Mouse (Mus musculus): ENCODE results near the gene Ripor2. TPM values are rescaled to one million over a fixed set of nuclear protein-coding genes. Genes with fewer than 3 reads are reported as not detected.

Gene Ripor2
- polyA plus RNA-seq, 1 experiment: 1.5 TPM

- H3K36me3 ChIP-seq (ENCODE audit: control insufficient read depth, insufficient read depth, low read length, poor library complexity, severe bottlenecking): no peaks in the 10 kb centered on the region
- TF ChIP-seq EP300 (IDR thresholded peaks at IDR 0.05; ENCODE audit: insufficient read depth, low read depth, low read length): no peak
- no peak for TF ChIP-seq CTCF (IDR thresholded peaks at IDR 0.05; ENCODE audit: low read depth, low read length)
- no peak for TF ChIP-seq POLR2A (IDR thresholded peaks at IDR 0.05; ENCODE audit: insufficient read depth, low read length)
- H3K27me3 ChIP-seq (ENCODE audit: control insufficient read depth, insufficient read depth, low read length, poor library complexity, severe bottlenecking): peaks cover 9% of the 10 kb centered on the region
- no peaks in the 10 kb centered on the region for H3K4me1 ChIP-seq (ENCODE audit: control insufficient read depth, insufficient read depth, low read length)
- no peak overlapping the region for H3K27ac ChIP-seq (ENCODE audit: insufficient read depth, low read length)
- H3K4me3 ChIP-seq (ENCODE audit: low read depth, low read length): no peak overlapping the region
- no peaks in the 10 kb centered on the region for H3K9me3 ChIP-seq (replicated peaks; ENCODE audit: control insufficient read depth, insufficient read depth, low read length, poor library complexity, severe bottlenecking)
- H3K9ac ChIP-seq (ENCODE audit: low read depth, poor library complexity, severe bottlenecking): no peak overlapping the region
These were observed 52.5 kb downstream of the Ripor2 start for GRCm38 (mm10) chr13:24634346-24635120.

- Histone ChIP-seq H3K27ac (ENCODE audit: insufficient read depth, low read length) (no peak overlapping the region), H3K4me3 (ENCODE audit: low read depth, low read length) (peak overlapping the region; percentile 62), H3K27me3 (ENCODE audit: control insufficient read depth, insufficient read depth, low read length, poor library complexity, severe bottlenecking) (peaks cover 9% of the 10 kb centered on the region), H3K4me1 (ENCODE audit: control insufficient read depth, insufficient read depth, low read length) (no peaks in the 10 kb centered on the region), H3K36me3 (ENCODE audit: control insufficient read depth, insufficient read depth, low read length, poor library complexity, severe bottlenecking) (no peaks in the 10 kb centered on the region), H3K9ac (ENCODE audit: low read depth, poor library complexity, severe bottlenecking) (peak overlapping the region; percentile 48), H3K9me3 (replicated peaks; ENCODE audit: control insufficient read depth, insufficient read depth, low read length, poor library complexity, severe bottlenecking) (no peaks in the 10 kb centered on the region)
- no peak for TF ChIP-seq POLR2A (IDR thresholded peaks at IDR 0.05; ENCODE audit: insufficient read depth, low read length)
- no peak for TF ChIP-seq CTCF (IDR thresholded peaks at IDR 0.05; ENCODE audit: low read depth, low read length)
These were observed 56.6 kb downstream of the Ripor2 start for GRCm38 (mm10) chr13:24638371-24639214.

- Histone ChIP-seq H3K27me3 (ENCODE audit: control insufficient read depth, insufficient read depth, low read length, poor library complexity, severe bottlenecking) (peaks cover 9% of the 10 kb centered on the region), H3K9ac (ENCODE audit: low read depth, poor library complexity, severe bottlenecking) (0 out of 2 replicates have a peak overlapping the region, but pooled peaks have one; percentile 48), H3K9me3 (replicated peaks; ENCODE audit: control insufficient read depth, insufficient read depth, low read length, poor library complexity, severe bottlenecking) (no peaks in the 10 kb centered on the region), H3K27ac (ENCODE audit: insufficient read depth, low read length) (no peak overlapping the region), H3K36me3 (ENCODE audit: control insufficient read depth, insufficient read depth, low read length, poor library complexity, severe bottlenecking) (no peaks in the 10 kb centered on the region), H3K4me3 (ENCODE audit: low read depth, low read length) (peak overlapping the region; percentile 62), H3K4me1 (ENCODE audit: control insufficient read depth, insufficient read depth, low read length) (no peaks in the 10 kb centered on the region)
- TF ChIP-seq EP300 (IDR thresholded peaks at IDR 0.05; ENCODE audit: insufficient read depth, low read depth, low read length) (no peak), CTCF (IDR thresholded peaks at IDR 0.05; ENCODE audit: low read depth, low read length) (no peak), POLR2A (IDR thresholded peaks at IDR 0.05; ENCODE audit: insufficient read depth, low read length) (no peak)
These were observed 57.5 kb downstream of the Ripor2 start for GRCm38 (mm10) chr13:24639215-24640165.

GRCm38 (mm10) chr13:24640166-24640560, 58.2 kb downstream of the Ripor2 start:
- H3K4me3 ChIP-seq (ENCODE audit: low read depth, low read length): no peak overlapping the region
- H3K9me3 ChIP-seq (replicated peaks; ENCODE audit: control insufficient read depth, insufficient read depth, low read length, poor library complexity, severe bottlenecking): no peaks in the 10 kb centered on the region
- no peaks in the 10 kb centered on the region for H3K4me1 ChIP-seq (ENCODE audit: control insufficient read depth, insufficient read depth, low read length)
- TF ChIP-seq EP300 (IDR thresholded peaks at IDR 0.05; ENCODE audit: insufficient read depth, low read depth, low read length): no peak
- TF ChIP-seq POLR2A (IDR thresholded peaks at IDR 0.05; ENCODE audit: insufficient read depth, low read length): no peak
- TF ChIP-seq CTCF (IDR thresholded peaks at IDR 0.05; ENCODE audit: low read depth, low read length): no peak
- H3K27ac ChIP-seq (ENCODE audit: insufficient read depth, low read length): no peak overlapping the region
- H3K9ac ChIP-seq (ENCODE audit: low read depth, poor library complexity, severe bottlenecking): no peak overlapping the region
- peaks cover 9% of the 10 kb centered on the region for H3K27me3 ChIP-seq (ENCODE audit: control insufficient read depth, insufficient read depth, low read length, poor library complexity, severe bottlenecking)
- H3K36me3 ChIP-seq (ENCODE audit: control insufficient read depth, insufficient read depth, low read length, poor library complexity, severe bottlenecking): no peaks in the 10 kb centered on the region

- no peaks in the 10 kb centered on the region for H3K36me3 ChIP-seq (ENCODE audit: control insufficient read depth, insufficient read depth, low read length, poor library complexity, severe bottlenecking)
- no peaks in the 10 kb centered on the region for H3K9me3 ChIP-seq (replicated peaks; ENCODE audit: control insufficient read depth, insufficient read depth, low read length, poor library complexity, severe bottlenecking)
- no peak overlapping the region for H3K9ac ChIP-seq (ENCODE audit: low read depth, poor library complexity, severe bottlenecking)
- peaks cover 7% of the 10 kb centered on the region for H3K27me3 ChIP-seq (ENCODE audit: control insufficient read depth, insufficient read depth, low read length, poor library complexity, severe bottlenecking)
- TF ChIP-seq EP300 (IDR thresholded peaks at IDR 0.05; ENCODE audit: insufficient read depth, low read depth, low read length) (no peak), CTCF (IDR thresholded peaks at IDR 0.05; ENCODE audit: low read depth, low read length) (no peak), POLR2A (IDR thresholded peaks at IDR 0.05; ENCODE audit: insufficient read depth, low read length) (no peak)
- no peaks in the 10 kb centered on the region for H3K4me1 ChIP-seq (ENCODE audit: control insufficient read depth, insufficient read depth, low read length)
- no peak overlapping the region for H3K27ac ChIP-seq (ENCODE audit: insufficient read depth, low read length)
- H3K4me3 ChIP-seq (ENCODE audit: low read depth, low read length): no peak overlapping the region
These were observed 58.9 kb downstream of the Ripor2 start for GRCm38 (mm10) chr13:24640836-24641385.

All from ES-Bruce4 (cell line).